28 mouse cellular contexts compared by ENCODE assay signal in genomic region chr11:112282911-112283310, GRCm38 (mm10).
DNase-seq lines count a peak whose midpoint lies in the region; ATAC-seq lines count a peak whose summit lies in the region.
"Had no signal": no experiment of that assay in that cellular context is flagged by ENCODE, and none has a peak within 500 bp of the region (broad histone marks: within the 10 kb centered on the region; RNA-seq: fewer than 3 reads in every experiment).

No protein-coding gene starts in this region.

- H3K27me3 ChIP-seq in embryonic facial prominence, embryonic 10.5 days (replicated peaks; ENCODE audit: low read depth, poor library complexity, severe bottlenecking) = no peaks in the 10 kb centered on the region
- H3K27me3 ChIP-seq in limb, embryonic 10.5 days (ENCODE audit: low read depth, poor library complexity, severe bottlenecking) = no peaks in the 10 kb centered on the region; the same call in 1 of the 2 replicates
- no peaks in the 10 kb centered on the region for H3K27me3 ChIP-seq in forebrain, embryonic 14.5 days (replicated peaks; ENCODE audit: control insufficient read depth, insufficient read depth, low read length)
- H3K27me3 ChIP-seq: CH12.LX; embryonic facial prominence, embryonic 12.5 days; forebrain, embryonic 15.5 days; heart, embryonic 12.5 days; heart, embryonic 15.5 days; hindbrain, embryonic 15.5 days; Patski had no signal

- no peak overlapping the region for H3K4me3 ChIP-seq in embryonic facial prominence, embryonic 10.5 days
- no peak overlapping the region for H3K4me3 ChIP-seq in limb, embryonic 10.5 days
- H3K4me3 ChIP-seq in forebrain, embryonic 14.5 days (ENCODE audit: low read depth, low read length) = no peak overlapping the region
- H3K4me3 ChIP-seq: embryonic facial prominence, embryonic 12.5 days; embryonic facial prominence, embryonic 15.5 days; forebrain, embryonic 15.5 days; heart, embryonic 12.5 days; heart, embryonic 15.5 days; hindbrain, embryonic 15.5 days had no signal

- no peak overlapping the region for H3K9ac ChIP-seq in forebrain, embryonic 14.5 days (ENCODE audit: low read length)
- H3K9ac ChIP-seq: embryonic facial prominence, embryonic 12.5 days; embryonic facial prominence, embryonic 15.5 days; forebrain, embryonic 15.5 days; heart, embryonic 12.5 days; heart, embryonic 15.5 days; hindbrain, embryonic 15.5 days had no signal

- H3K36me3 ChIP-seq in embryonic facial prominence, embryonic 10.5 days (replicated peaks) = no peaks in the 10 kb centered on the region
- no peaks in the 10 kb centered on the region for H3K36me3 ChIP-seq in limb, embryonic 10.5 days
- H3K36me3 ChIP-seq in forebrain, embryonic 14.5 days (ENCODE audit: control insufficient read depth, insufficient read depth, low read length) = no peaks in the 10 kb centered on the region
- H3K36me3 ChIP-seq: embryonic facial prominence, embryonic 12.5 days; embryonic facial prominence, embryonic 15.5 days; forebrain, embryonic 15.5 days; G1E; heart, embryonic 12.5 days; heart, embryonic 15.5 days; hindbrain, embryonic 15.5 days had no signal

- no peaks in the 10 kb centered on the region for H3K9me3 ChIP-seq in embryonic facial prominence, embryonic 10.5 days
- no peaks in the 10 kb centered on the region for H3K9me3 ChIP-seq in limb, embryonic 10.5 days (replicated peaks)
- H3K9me3 ChIP-seq in forebrain, embryonic 14.5 days (replicated peaks; ENCODE audit: control insufficient read depth, low read length) = no peaks in the 10 kb centered on the region
- H3K9me3 ChIP-seq: embryonic facial prominence, embryonic 12.5 days; embryonic facial prominence, embryonic 15.5 days; forebrain, embryonic 15.5 days; heart, embryonic 12.5 days; heart, embryonic 15.5 days; hindbrain, embryonic 15.5 days had no signal

- 39% methylated on average over 7 of the region's 7 CpGs for WGBS in embryonic facial prominence, embryonic 10.5 days
- 22% methylated on average over 7 of the region's 7 CpGs for WGBS in limb, embryonic 10.5 days
- 91% methylated on average over 7 of the region's 7 CpGs for WGBS in forebrain, embryonic 14.5 days

- H3K4me1 ChIP-seq in embryonic facial prominence, embryonic 10.5 days = peaks cover 8% of the 10 kb centered on the region
- H3K4me1 ChIP-seq in limb, embryonic 10.5 days = peaks cover 23% of the 10 kb centered on the region
- no peaks in the 10 kb centered on the region for H3K4me1 ChIP-seq in forebrain, embryonic 14.5 days (ENCODE audit: control insufficient read depth, insufficient read depth, low read length)
- H3K4me1 ChIP-seq: embryonic facial prominence, embryonic 15.5 days; forebrain, embryonic 15.5 days; heart, embryonic 12.5 days; heart, embryonic 15.5 days; hindbrain, embryonic 15.5 days had no signal

- H3K4me2 ChIP-seq in forebrain, embryonic 14.5 days (ENCODE audit: low read length) = no peak overlapping the region
- H3K4me2 ChIP-seq: embryonic facial prominence, embryonic 12.5 days; embryonic facial prominence, embryonic 15.5 days; forebrain, embryonic 15.5 days; heart, embryonic 12.5 days; heart, embryonic 15.5 days; hindbrain, embryonic 15.5 days had no signal

- no peak overlapping the region for H3K27ac ChIP-seq in embryonic facial prominence, embryonic 10.5 days (replicated peaks)
- H3K27ac ChIP-seq in limb, embryonic 10.5 days = 0 out of 2 replicates have a peak overlapping the region, but pooled peaks have one; percentile 19
- no peak overlapping the region for H3K27ac ChIP-seq in forebrain, embryonic 14.5 days (ENCODE audit: low read depth, low read length)
- H3K27ac ChIP-seq: embryonic facial prominence, embryonic 12.5 days; embryonic facial prominence, embryonic 15.5 days; forebrain, embryonic 15.5 days; heart, embryonic 15.5 days; hindbrain, embryonic 15.5 days had no signal

- DNase-seq in embryo, embryonic 10 days (ENCODE audit: low spot score) = peak; percentile 74
- DNase-seq in embryo, embryonic 11 days = peak; percentile 59
- peak; percentile 33 for DNase-seq in embryonic facial prominence, embryonic 10.5 days (ENCODE audit: low spot score)
- peak; percentile 46 for DNase-seq in limb, embryonic 10.5 days (ENCODE audit: low spot score)
- DNase-seq in forebrain, embryonic 14.5 days (ENCODE audit: low spot score) = no peak
- no peak for DNase-seq in gastrocnemius, postnatal 25 days
- DNase-seq in thymus, postnatal 14 days = no peak
- no peak for DNase-seq in heart, postnatal 4 days
- DNase-seq: adrenal gland, postnatal 10 days; adrenal gland, postnatal 36 days; B cell, adult 2 months; cerebellum, adult 18-20 months; cerebellum, adult 9-10 months; cerebellum, postnatal 14 days; gastrocnemius, postnatal 10 days; heart, adult 11 months; heart, postnatal 10 days; heart, postnatal 36 days had no signal

- ATAC-seq in forebrain, embryonic 14.5 days = no peak
- ATAC-seq: forebrain, embryonic 15.5 days; intestine, postnatal 0 days; Patski had no signal

Comparison
In these comparisons a context has a peak if more than half of its experiments do, and no peak if none do; other contexts are left out.
1. DNase-seq: peak in embryo, embryonic 10 days (single experiment), embryo, embryonic 11 days (single experiment), embryonic facial prominence, embryonic 10.5 days (single experiment) and limb, embryonic 10.5 days (single experiment); none in forebrain, embryonic 14.5 days (single experiment), gastrocnemius, postnatal 25 days (single experiment), thymus, postnatal 14 days (single experiment) and heart, postnatal 4 days (single experiment).